Mouse (Mus musculus) megakaryocyte, embryonic 14.5 days (primary cell): Measurements from ENCODE around the gene Ralbp1. TPM values are rescaled to one million over a fixed set of nuclear protein-coding genes. Genes with fewer than 3 reads are reported as not detected.

ENCODE experiments used
- H3K27me3 ChIP-seq: replicated peaks from 2 replicates; pipeline ENCODE3; 2012; ENCODE audit warnings: inconsistent platforms
- H3K36me3 ChIP-seq: replicated peaks from 2 replicates; pipeline ENCODE3; 2012; ENCODE audit warnings: low read length, inconsistent platforms, mixed read lengths
- H3K4me1 ChIP-seq: 2 replicates; pipeline ENCODE4 v1.6.1; 2012; ENCODE audit warnings: inconsistent platforms
- H3K4me3 ChIP-seq: replicated peaks from 2 replicates; pipeline ENCODE3; 2012; ENCODE audit warnings: moderate library complexity, mild to moderate bottlenecking, inconsistent platforms
- H3K9me3 ChIP-seq: 2 replicates; pipeline ENCODE4 v1.6.1; 2012; ENCODE audit warnings: inconsistent platforms
- FLI1 ChIP-seq: IDR thresholded peaks from 2 replicates; pipeline ENCODE4 v1.6.1; 2012; ENCODE audit warnings: low read length, inconsistent platforms, mixed read lengths
- GATA1 ChIP-seq: IDR thresholded peaks from 3 replicates; pipeline ENCODE4 v1.6.1; 2012; ENCODE audit warnings: mixed read lengths, low read length, inconsistent platforms, borderline replicate concordance
- polyA plus RNA-seq: library from polyadenylated mRNA; stranded (reverse); fragments of >175 nt; gene quantifications from 2 replicates; pipeline ENCODE4 v1.2.3, GENCODE M21; 2012; ENCODE audit warnings: low replicate concordance; ENCODE audit not compliant: insufficient read depth

The Ralbp1 gene
- polyA plus RNA-seq, 1 experiment: 184 TPM

DNA sequence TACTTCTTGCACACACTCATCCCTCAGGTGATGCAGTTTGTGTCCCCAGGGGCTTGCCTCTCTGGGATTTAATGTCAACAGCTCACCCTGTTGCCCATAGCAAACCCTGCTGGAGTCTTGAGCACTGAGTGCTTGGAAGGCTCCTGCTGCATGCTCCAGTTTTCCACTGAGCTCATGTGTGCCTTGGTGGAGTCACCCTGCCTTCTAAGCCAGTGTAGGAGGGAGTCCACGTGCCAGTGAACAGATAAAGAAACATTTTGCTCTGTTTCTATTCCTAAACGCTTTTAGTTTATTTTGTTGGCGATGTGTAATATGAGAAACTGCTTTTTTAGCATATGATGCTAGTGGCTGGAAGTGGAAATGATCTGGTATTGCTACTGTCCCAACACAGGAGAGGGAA, 48.9 kb downstream of the Ralbp1 start:
- peaks cover 21% of the 10 kb centered on the region for H3K4me1 ChIP-seq
- H3K36me3 ChIP-seq: peaks cover 94% of the 10 kb centered on the region
- H3K27me3 ChIP-seq: no peaks in the 10 kb centered on the region
- H3K9me3 ChIP-seq: no peaks in the 10 kb centered on the region
- TF ChIP-seq GATA1 (no peak), FLI1 (no peak)
- peak overlapping the region; percentile 38 for H3K4me3 ChIP-seq

DNA sequence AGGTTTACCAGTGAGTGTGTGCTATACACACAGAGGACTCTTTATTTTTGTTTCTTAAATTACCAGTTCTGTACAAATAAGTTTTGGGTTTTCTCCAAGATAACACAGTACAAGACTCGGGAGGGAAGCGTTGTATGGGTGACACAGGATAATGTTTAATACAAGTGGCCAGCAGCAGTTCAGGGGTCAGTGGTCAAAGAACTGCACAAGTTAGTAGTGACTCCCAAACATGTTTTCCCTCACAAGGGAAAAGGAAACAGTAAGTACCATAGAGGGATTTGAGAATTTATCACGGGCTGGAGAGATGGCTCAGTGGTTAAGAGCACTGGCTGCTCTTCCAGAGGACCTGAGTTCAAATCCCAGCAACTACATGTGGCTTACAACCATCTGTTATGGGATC, 51.7 kb downstream of the Ralbp1 start:
- H3K36me3 ChIP-seq: peaks cover 95% of the 10 kb centered on the region

DNA sequence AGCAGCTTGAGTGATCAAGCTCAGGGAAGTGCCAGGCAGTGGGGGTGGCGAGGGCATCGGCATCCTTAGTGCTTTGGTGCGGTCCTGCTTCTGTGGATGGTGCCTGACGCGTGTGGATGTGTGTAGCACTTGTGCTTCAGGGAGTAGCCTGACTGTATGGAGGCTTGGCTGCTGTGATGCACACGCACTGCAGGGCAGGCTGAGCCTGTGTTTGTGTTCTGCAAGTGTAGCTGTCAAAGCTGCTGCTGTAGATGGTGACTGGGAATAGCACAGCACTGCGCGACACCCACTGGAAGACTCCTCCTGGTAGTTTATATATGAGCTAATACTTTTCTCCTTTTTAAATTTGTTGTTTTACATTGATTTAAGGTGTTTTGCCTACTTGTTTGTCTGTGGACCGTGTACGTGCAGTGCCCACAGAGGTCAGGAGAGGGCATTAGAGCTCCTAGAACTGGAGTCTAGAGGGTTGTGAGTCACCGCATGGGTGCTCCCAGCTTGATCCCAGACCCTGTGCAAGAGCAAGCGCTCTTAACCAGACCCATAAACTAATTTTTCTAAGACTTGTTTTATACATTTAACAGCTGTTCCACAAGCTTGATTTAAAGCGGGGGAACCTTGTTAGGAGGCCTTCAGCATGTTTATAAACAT, 55.3 kb downstream of the Ralbp1 start:
- Histone ChIP-seq H3K4me3 (peak overlapping the region; percentile 11), H3K27me3 (no peaks in the 10 kb centered on the region), H3K36me3 (peaks cover 90% of the 10 kb centered on the region), H3K4me1 (peaks cover 43% of the 10 kb centered on the region), H3K9me3 (no peaks in the 10 kb centered on the region)
- TF ChIP-seq FLI1 (no peak), GATA1 (no peak)

More for the DNA sequence above, 51.7 kb downstream of the Ralbp1 start:
- peaks cover 38% of the 10 kb centered on the region for H3K4me1 ChIP-seq
- no peaks in the 10 kb centered on the region for H3K9me3 ChIP-seq
- no peak overlapping the region for H3K4me3 ChIP-seq
- TF ChIP-seq FLI1 (no peak), GATA1 (no peak)
- H3K27me3 ChIP-seq: no peaks in the 10 kb centered on the region

DNA sequence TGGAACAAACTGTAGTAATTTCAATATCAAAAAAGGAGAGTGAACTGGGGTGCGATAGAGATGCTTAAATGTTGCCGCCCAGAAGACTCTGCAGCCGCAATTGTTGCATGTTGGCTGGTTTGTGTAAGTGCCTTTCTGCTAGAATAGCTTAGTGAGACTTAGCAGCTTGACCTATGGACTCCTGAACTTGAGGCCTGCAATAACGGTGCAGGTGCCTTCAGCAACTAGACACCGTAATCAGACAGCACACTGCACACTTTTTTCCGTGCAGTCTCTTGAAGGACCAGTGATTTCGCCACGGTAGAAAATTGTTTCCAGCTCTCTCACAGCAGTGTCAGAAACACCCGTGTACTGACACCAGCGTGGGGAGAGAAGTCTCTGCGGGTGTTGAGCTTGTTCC, 56.6 kb downstream of the Ralbp1 start:
- Histone ChIP-seq H3K27me3 (no peaks in the 10 kb centered on the region), H3K4me3 (no peak overlapping the region), H3K36me3 (peaks cover 93% of the 10 kb centered on the region), H3K9me3 (no peaks in the 10 kb centered on the region), H3K4me1 (peaks cover 46% of the 10 kb centered on the region)
- no peak for TF ChIP-seq FLI1
- no peak for TF ChIP-seq GATA1

DNA sequence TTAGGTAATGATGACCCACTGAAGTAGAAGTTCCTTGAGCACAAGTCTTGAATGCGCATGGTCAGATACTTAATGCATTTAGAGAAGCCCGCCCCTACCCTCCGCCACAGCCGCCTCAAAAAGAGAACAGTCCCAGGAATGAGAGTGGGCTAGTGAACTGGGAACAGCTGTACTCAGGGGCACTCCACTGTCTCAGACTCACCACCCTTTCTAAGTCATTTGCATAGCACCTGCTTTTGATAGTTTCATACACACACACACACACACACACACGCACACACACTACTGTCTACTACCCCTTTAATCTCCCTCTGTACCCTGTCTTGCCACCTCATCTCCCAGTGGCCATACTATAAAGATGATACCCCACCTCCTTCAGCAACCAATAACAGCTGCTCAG, 57.7 kb downstream of the Ralbp1 start:
- Histone ChIP-seq H3K36me3 (peaks cover 90% of the 10 kb centered on the region), H3K9me3 (no peaks in the 10 kb centered on the region), H3K4me1 (peaks cover 42% of the 10 kb centered on the region), H3K27me3 (no peaks in the 10 kb centered on the region), H3K4me3 (no peak overlapping the region)
- TF ChIP-seq FLI1: no peak

DNA sequence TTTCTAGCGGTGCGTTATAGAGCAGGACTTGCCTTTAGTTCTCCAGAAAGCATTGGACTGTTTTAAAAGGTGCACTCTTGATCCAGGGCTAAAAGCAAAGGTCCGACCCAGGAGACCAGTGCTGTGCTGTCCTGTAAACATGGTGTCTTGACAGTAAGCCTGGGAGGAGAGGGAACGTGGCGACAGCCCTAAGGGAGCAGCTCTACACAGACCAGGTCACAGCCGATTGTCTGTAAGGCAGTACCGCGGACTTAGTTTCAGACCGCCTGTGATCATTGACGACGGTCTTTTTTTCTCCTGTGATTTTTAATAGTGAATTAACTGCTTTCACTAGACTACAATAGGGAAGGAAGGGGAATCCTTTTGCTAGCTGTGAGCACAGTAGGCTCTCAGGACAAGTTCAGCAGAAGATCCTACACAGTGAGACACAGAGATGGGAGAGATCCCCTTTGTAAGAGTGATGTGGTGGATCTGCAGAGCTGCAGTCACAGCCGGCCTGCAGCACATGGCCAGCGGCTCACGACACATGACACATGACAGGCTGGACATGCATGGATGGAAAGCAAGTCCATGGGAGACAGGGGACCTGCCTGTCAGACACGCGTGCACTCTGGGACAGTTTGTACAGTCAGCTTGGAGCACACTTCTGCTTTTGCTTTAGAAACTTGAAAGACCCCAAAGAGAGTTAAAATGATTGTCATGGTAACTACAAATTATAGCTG, 58.3 kb downstream of the Ralbp1 start:
- no peak for TF ChIP-seq FLI1
- no peak for TF ChIP-seq GATA1
- Histone ChIP-seq H3K27me3 (no peaks in the 10 kb centered on the region), H3K4me1 (peaks cover 42% of the 10 kb centered on the region), H3K36me3 (peaks cover 90% of the 10 kb centered on the region), H3K4me3 (no peak overlapping the region), H3K9me3 (no peaks in the 10 kb centered on the region)

DNA sequence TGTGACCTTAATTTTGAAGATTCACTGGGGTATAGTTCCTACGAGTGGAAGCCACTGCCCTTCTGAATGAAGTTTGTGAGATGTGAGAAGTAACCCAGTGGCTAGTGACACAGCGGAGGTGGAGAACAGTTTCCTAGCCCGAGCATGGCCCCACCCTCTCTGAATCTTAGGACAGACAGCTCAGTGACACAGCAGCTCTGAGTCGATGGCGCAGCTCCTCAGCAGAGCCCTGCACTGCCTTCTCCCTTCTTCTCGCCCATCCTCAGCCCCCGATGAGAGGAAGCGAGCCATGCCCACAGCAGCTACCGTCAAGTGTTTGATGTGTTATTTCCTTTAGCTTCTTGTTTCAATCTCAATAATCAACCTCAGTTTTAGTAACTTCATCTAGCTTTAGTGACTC, 59.3 kb downstream of the Ralbp1 start:
- peaks cover 89% of the 10 kb centered on the region for H3K36me3 ChIP-seq
- no peaks in the 10 kb centered on the region for H3K27me3 ChIP-seq
- TF ChIP-seq GATA1 (no peak), FLI1 (no peak)
- H3K4me1 ChIP-seq: peaks cover 36% of the 10 kb centered on the region
- peak overlapping the region; percentile 57 for H3K4me3 ChIP-seq
- H3K9me3 ChIP-seq: no peaks in the 10 kb centered on the region

DNA sequence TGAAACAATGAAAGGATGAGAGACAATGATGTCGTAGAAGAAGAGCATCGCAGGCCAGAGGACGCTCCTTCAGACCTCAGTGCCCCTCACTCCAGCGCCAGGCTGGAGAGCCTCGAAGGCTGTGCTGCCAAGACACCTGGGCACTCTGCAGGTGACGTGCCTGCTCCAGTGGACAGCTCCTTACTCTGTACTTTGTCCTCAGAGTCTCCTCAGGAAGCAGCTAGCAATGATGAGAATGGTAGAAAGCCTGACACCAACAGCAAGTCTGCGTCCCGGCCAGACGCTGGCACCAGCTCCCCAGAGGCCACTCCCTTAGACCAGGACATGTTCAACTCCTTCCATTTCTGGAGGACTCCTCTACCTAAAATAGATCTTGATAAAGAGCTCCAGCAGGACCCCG, 61.4 kb downstream of the Ralbp1 start:
- peaks cover 30% of the 10 kb centered on the region for H3K4me1 ChIP-seq
- H3K9me3 ChIP-seq: no peaks in the 10 kb centered on the region
- H3K36me3 ChIP-seq: peaks cover 89% of the 10 kb centered on the region
- TF ChIP-seq GATA1: no peak
- no peak for TF ChIP-seq FLI1
- no peak overlapping the region for H3K4me3 ChIP-seq
- no peaks in the 10 kb centered on the region for H3K27me3 ChIP-seq

DNA sequence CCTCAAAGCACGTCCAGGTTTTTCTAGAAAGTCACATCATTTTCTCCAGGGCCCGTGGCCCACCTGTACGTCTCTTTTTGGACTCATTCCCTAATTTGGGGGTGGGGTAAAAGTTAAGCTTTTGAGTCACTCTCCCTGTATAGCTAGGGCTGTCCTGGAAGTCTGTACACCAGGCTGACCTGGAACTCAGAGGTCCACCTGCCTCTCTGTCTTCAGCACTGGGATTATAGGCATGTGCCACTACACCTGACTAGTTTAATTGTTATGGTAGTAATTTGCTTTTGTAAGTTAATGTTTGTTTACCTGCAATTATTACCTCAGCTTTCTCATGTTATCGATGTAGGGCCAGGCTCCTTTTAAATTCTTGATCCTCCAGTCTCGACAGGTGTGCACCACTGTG, 63.2 kb downstream of the Ralbp1 start:
- no peak for TF ChIP-seq GATA1
- TF ChIP-seq FLI1: no peak
- H3K27me3 ChIP-seq: no peaks in the 10 kb centered on the region
- peaks cover 86% of the 10 kb centered on the region for H3K36me3 ChIP-seq

DNA sequence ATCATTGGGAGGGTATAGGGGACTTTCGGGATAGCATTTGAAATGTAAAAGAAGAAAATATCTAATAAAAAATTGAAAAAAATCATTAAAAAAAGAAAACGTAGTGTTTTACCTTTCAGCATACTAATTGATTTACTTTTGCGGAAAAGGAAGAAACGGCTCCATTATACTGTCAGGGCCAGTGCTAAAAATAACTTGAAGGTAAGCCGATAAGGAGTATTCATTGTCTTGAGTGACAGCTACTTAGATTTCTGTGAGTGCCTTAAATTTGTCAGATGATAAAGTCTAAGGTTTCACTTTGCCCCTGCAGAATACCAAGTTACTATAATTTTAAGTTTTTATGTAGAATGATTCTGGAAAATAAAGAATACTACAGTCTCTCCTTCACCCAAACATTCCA, 65.4 kb downstream of the Ralbp1 start:
- H3K36me3 ChIP-seq: peaks cover 93% of the 10 kb centered on the region

More for the DNA sequence above, 63.2 kb downstream of the Ralbp1 start:
- no peak overlapping the region for H3K4me3 ChIP-seq
- no peaks in the 10 kb centered on the region for H3K9me3 ChIP-seq
- peaks cover 23% of the 10 kb centered on the region for H3K4me1 ChIP-seq

More for the DNA sequence above, 65.4 kb downstream of the Ralbp1 start:
- TF ChIP-seq GATA1: no peak
- no peak for TF ChIP-seq FLI1
- Histone ChIP-seq H3K9me3 (no peaks in the 10 kb centered on the region), H3K4me1 (peaks cover 14% of the 10 kb centered on the region), H3K27me3 (no peaks in the 10 kb centered on the region), H3K4me3 (no peak overlapping the region)
